Mouse (Mus musculus) ovary, postnatal 10 days (tissue): ENCODE measurements around the gene Ptgr1.

ENCODE experiments used
- DNase-seq: peaks from one replicate; pipeline ENCODE4 v3.0.0; 2022; ENCODE audit warnings: low spot score

The Ptgr1 gene

DNA sequence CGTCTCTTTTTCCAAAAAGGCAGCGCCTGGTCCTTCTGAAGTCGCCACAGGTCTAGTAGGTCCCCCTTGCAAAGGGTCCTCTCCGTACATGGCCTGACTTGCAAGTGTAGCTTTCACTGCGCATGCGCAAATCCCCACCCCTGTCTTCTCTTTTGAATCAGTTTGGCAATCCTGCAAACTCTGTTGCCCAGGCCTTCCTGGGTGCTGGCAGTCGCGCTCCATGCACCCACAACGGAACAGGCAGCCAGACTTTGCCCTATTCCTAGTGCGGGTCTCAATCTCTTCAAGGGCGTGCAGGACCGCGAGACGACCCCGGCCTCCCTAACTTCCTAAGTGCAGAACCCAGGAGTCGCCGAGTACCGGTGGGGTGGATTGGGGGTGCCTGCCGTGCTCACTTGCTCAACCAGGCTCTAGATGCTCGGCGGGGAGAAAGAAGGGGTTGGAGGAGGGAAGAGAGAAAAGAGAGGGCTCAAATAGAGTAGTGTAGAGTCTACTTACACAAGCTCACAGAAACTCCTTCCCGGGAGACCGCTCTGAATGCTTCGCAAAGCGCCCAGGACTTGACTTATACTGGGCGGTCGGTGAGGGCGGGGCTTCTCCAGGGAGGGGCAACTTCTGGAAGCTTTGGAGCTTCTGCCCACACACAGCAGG, at the start of gene Ptgr1:
Gene Ptgr1, minus strand, starts transcription at position 580 of the 651 bp plus-strand sequence.
- peak; percentile 58 for DNase-seq

DNA sequence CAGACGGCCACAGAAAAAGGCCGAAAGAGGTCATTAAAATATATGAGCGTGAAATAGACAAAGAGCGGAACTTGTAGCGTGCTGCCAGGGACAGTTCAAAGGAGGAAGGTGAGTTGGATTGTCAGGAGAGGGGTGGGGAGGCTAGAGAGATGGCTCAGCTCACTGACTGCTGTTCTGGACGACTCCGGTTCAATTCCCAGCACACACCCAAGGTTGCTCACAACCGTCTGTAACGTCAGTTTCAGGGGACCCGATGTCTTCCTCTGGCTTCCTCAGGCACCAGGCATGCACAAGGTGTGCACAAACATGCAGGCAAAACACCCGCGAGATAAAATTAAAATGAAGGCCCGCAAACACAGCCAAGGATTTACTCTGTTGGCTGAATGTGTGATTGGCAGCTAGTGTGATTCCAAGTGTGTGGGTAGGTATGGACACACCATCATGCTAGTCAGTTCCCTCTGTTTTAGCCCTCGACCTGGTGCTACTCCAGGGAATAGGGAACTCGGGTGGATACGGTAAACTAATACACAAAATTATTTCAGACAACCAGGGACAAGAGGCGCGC, 48.9 kb upstream of the Ptgr1 start:
- DNase-seq = no peak

DNA sequence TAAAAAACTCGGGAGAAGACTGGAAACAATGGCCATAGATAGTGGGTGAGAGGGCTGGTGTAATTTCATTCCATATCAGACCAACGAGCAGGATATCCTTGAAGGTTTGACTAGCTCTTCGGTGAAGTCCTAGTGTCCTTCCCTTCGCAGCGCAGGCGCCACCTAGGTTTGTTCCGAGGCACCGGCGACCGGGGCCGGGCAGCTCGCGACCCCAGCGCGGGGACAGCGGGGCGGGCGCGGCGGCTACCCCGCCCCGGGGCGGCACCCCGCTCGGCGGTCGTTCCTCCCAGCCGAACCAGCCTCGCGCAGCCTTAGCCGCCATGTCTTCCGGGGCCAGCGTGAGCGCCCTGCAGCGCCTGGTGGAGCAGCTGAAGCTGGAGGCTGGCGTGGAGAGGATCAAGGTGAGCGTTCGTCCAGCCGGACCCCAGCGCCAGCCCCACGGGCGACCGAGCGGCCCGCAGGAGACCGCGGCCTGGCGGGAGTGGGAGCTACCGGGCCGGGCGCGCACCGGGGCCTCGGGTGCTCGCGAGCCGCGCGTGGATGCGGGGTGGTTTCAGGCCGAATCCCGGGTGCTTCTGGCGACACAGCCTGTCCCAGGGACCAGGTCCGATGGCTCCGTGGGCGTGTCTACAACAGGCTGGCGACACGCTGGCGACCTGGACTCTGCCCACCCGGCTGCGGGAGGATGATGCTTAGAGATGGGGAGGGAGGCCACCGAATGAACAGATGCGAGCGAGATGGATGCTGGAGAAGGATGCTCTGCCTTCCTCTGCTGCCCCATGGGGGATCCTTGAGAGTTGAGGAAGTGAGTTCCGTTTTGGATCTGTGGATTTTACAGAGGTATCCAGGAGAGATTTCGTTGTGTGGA, 48.2 kb upstream of the Ptgr1 start, which contains the start of gene Gng10:
Gene Gng10, plus strand, starts transcription at position 171 of the 868 bp plus-strand sequence.
- DNase-seq = peak; percentile 38

DNA sequence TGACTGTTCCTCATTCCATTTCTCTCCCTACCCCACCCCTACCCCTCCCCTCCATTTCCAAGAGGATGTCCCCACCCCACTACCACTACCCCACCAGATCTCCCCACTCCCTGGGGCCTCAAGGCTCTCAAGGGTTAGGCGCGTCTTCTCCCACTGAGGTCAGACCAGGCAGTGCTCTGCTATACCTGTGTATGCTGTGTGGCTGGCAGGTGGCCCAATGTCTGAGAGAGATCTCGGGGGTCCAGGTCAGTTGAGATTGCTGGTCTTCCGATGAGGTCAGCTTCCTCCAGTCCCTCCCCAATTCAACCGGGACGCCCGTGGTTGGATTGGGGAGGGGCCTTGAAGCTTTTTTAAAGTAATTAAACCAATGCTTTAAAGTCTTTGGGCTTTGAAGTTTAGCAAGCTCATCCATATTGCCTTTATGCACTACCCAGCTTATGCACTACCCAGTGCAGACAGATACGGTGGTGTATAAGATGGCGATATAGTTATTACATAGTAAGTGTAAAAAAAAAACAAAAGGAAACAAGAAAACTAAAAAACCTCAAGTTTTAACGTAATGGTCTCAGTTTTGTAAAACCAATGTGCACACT, 47.5 kb upstream of the Ptgr1 start:
- no peak for DNase-seq

DNA sequence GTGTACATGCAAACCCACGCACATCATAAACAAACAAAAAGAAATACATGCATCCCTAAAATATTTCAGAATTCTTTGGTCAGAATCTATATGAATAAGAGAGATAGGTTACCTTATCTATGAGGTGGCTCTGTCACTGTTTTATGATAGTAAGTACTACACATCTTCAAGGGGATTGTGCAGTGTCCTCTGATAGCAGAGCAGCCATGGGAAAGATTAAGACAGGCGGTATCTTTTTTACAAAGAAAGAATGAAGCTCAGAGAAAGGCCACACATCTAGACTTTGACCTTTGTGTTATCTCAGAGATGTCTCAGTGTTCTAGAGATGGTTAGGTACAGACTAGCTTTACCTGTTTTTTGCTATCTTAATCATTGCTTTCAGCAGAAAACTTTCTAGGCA, 30.0 kb upstream of the Ptgr1 start:
- no peak for DNase-seq

DNA sequence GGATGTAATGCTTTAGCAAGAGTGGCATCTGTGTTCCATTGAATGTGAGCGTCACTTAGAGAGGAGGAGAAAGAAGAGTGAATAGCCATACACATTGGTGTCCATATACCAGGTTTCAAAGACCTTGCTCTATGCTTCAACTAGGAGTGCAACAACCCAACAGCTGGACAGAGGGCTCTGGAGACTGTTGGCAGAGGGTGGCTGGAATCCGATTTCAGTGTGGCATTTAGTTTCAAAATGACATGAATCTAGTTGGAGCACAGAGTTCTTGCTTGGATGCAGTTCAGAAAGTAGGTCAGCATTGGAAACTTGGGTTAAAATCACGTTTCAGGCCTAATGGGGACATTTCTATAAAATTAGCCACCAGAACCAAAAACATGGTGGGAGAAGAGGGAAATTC, 28.3 kb upstream of the Ptgr1 start:
- no peak for DNase-seq

DNA sequence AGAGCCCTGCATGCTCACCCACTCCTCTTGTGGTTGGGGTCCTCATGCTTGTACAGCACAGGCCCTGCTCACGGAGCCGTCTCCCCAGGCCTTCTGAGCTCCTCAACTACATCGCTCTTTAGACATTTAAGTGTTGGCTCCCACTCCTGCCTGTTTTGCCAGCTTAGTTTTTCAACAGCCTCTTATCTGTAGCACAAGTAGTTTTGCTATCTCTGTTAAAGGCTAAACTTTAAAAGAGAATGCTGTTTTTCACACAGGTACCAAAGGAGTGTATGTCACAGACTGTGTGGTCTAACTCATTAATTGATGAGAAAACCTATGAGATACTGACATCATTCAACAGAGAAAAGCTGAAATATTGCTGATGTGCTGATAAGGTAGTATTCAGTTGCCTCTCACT, 24.5 kb upstream of the Ptgr1 start:
- DNase-seq = no peak

DNA sequence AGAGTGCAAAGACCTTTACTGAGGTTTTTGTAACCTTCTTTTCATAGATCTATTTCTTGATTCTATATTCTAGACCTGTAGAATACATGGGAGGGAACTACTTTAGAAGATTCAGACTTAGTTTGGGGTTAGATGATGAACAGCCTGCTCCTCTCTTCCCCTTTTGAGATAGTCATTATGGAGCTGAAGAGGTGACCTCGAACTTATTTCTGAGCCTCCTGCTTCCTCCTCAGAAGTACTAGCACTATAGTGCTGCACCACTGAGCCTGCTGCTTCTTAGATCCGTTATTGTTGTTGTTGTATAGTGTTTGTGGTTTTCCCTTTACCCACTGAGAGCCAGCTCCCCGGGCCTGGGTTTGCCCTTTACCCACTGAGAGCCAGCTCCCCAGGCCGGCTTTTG, 22.8 kb upstream of the Ptgr1 start:
- DNase-seq = no peak

DNA sequence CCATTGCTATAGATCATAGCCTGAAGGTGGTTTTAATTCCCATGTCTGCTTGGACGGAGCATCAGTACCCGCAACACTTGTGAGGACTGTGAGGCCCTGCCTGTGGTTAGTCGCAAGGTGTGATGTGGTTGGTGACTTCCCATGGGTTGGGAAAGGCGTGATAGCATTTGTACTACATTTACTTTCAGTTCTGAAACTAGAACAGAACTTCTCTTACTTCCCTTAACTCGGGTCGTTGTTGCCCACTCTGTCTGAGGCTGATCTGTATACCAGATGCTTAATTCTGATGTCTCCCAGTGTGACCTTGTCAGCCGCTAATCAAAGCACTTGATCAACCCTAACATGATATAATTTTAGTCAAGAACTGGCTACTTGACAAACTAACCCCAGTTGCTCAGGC, 22.3 kb upstream of the Ptgr1 start:
- DNase-seq = no peak

DNA sequence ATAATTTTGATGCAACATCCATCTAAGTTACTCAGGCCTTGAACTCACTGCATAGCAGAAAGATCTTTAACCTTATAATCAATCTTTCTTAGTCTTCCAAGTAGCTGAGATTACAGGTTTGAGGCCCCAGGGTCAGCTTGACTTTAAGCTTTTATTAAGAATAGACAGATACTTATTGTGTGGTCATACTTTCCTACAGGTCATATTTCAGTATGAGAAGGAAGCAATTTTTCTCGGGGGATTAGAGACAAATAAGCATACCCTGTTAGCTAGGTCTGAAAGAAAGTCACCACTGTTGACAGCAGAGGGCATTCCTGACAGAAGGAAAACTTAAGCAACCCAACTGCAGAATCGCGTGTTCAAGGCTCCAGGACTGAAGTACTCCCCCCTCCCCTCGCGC, 21.1 kb upstream of the Ptgr1 start:
- DNase-seq = no peak

DNA sequence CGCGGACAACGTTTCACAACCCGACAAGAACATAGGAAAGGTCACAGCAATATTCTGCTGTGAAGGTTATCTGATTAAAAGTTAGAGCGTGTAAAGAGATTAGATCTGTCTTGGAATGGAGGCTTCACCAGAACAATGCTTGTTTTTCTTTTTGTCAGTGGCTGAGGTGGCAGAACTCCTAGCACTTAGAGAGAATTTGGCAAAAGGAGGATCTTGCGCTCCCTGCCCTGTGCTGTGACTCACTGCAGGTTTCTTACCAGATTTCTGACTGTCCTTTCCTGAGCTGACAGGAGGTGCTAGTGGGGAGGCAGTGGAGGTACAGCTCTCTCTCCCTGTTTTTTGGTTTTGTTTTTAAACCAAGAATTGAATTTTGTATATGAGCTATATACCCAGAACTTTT, 20.1 kb upstream of the Ptgr1 start:
- DNase-seq = no peak

DNA sequence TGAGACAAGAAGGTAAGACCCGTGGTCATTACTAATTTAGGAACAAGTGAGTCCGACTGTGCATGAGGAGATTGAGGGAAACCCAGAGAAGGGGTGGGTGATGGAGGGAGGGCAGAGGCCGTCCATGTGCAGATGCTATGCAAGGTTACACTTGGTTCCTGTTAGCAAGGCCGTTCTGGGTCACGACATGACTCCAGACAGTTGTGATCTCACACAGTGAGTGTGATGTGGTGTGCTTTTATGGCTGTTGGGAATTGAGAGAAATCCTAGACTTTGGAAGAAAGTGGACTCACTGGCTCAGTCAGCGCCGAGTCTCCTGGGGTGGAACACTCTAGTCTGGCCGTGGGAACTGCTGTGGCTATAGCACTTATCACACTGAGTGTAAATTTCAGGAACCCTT, 19.3 kb upstream of the Ptgr1 start:
- DNase-seq = no peak

DNA sequence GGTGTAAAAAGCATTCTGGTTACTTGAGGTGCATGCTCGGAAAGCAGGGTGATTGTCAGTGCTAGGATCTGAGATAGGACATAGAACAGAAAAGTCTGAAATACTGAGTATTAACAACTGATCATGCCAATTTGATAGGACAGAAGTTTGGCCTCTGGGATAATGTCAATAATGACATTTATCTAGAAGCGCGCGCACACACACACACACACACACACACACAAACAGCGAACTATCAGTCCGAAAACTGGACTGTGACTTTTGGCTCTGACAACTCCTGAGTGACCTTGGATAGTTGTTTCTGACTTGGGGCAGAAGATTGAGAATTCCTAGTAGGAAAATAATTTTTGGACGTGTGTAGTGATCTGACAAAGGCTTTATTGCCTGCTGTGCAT, 16.9 kb upstream of the Ptgr1 start:
- DNase-seq = no peak

DNA sequence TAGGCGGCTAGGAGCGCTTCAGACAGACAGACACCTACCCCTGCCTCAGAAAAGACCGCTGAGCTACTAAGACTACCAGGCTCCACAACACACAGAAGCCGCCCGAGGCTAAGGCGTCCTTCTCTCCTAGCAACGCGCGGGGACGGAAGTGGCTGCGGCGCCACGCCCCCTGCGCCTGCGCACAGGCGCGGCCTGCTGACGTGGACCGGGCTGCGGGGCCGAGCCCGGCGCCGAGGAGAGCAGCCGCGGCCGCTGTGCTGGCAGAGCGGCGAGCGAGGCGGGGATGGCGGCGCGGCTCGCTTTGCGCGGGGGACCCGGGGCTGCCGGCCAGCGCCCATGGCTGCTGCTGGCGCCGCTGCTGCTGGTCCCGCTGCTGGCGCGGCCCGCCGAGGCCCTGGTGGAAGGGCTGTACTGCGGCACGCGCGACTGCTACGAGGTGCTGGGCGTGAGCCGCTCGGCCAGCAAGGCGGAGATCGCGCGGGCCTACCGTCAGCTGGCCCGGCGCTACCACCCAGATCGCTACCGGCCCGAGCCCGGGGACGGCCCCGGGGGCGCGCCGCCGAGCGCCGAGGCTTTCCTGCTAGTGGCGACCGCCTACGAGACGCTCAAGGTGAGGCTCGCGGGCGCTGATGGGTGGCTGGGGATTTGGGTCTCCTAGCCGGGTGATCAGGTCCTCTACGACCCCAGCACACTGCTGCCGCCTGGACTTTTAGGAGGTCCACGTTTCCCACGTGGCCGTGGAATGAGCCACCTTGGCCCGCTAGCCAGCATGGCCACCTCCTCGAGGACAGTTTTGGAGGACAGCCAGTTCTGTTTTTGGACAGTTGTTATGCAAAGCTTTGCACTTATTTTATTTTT, 16.3 kb upstream of the Ptgr1 start, which contains the start of gene Gm20503:
Gene Gm20503, plus strand, starts transcription at position 263 of the 858 bp plus-strand sequence.
- DNase-seq = peak; percentile 74

DNA sequence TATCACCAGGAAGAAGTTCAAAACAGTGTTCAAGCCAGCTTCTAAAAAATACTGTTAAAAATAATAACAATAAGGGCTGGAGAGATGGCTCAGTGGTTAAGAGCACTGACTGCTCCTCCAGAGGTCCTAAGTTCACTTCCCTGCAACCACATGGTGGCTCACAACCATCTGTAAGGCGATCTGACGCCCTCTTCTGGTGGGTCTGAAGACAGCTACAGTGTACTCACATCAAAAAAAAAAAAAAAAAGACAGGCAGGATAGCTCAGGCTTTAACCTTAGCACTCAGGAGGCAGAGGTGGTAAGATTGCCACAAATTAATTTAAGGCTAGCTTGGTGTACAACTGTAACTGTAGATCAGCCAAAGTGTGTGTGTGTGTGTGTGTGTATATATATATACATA, 13.7 kb upstream of the Ptgr1 start:
- no peak for DNase-seq

DNA sequence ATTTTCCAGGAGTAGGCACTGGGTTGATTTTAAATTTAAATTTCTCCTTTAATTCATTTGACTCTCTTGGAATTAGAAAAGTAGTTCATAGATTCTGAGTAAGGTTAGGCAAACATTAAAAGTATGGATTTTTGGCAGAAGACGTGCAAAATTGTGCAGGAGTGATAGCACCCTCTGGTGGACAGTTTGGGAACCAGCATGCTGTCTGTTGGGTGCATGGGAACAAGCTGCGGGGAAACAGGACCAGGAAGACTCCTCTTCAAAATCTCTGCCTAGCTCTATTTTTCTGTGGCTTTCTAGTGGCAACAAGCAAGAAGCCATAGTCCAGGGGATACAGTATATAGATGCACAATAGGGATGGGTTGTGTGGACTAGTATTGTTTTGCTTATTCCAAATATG, 12.8 kb upstream of the Ptgr1 start:
- peak; percentile 56 for DNase-seq

DNA sequence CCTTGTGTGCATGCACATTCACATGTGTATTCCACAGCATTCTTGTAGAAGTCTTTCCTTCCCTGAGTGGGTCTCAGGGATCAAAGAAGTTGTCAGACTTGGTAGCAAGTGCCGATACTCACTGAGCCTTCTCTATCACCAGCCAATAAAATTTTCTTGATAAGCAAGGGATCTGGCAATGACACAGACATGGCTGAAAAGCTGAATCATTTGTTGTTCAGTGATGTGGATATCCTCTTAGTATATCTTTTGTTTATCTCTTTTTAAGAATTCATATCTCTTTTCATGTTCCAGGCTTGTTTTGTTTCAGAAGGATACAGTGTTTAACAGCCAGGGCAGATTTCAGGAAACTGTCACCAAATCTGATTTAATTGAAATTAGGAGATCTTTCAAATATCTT, 11.8 kb upstream of the Ptgr1 start:
- DNase-seq = no peak

DNA sequence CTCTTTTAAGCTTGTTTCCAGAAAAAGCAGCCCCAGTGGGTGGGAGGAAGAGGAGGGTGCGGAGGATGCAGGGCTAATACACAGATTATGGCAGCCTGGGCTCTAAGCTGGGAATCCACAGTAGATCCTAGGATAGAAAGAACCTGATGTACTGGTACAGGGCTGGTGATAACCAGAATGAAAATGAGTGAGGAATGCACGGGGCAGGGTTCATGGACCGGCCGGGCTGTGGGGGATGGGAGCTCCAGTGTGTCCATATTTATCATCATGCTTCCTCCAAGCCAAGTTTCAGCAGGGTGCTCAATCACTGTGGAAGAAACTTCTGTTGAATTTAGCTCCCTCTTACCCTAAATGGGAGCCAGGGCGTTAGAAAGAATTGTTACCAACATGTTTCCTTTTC, 10.2 kb upstream of the Ptgr1 start:
- DNase-seq = no peak

DNA sequence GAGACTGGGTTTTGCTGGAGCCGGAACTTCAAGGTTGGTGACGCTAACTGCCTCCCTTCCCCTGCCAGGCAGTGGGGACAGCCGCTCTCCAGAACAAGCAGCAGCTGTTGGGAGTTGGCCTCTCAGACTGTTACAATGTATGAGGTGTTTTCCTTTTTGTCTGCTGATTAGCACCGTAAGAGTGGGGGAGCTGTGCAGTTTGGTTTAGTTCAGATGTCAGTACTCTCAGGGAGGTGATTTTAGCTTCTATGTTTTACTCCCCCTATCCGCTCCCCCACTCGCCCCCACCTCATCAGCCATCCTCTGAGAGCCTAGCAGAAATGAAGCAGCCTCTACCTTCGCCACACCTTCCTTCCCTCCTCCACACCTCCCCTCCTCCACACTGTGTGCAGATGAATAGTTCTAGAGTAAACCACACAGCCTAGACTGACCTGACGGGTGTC, 8.4 kb upstream of the Ptgr1 start:
- DNase-seq = no peak

DNA sequence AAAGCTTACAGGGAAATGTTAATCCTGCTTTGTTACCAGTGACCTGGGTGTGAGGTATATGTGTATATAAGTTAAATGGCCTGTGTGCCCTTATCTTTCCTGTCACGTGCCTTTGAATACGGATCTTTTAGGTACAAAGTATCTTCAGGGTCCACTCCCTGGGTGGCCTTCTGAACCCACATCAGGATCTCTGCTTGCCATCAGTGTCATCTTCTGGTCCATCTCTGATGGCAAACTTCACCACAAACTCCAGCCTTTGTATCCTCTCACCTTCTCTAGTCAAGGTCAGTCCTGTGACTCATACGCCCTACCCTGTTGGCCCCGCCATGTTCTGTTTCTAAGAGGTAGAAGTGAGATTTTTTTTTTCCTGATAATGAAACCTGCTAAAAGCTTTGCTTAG, 7.8 kb upstream of the Ptgr1 start, which contains the start of gene Dnajc25:
Gene Dnajc25, plus strand, starts transcription at position 301 of the 400 bp plus-strand sequence.
- DNase-seq = no peak

DNA sequence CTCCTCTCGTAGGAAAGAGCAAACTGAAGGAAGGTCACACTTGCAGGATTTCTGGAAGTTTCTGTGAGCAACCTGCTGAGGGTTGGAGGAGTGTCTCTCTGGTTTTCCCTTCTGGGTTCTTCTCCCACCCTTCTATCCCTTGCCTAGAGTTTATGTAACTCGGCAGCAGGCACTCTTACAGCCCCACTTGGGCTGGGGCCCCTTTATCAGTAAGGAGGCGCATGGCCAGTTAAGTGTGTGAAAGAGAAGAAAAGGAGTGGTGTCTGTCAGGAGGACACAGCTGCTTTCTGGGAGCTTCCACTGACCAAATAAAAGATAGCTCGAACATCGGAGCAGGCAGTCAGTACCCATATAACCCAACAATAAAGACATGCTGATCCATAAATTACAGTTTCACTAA, 5.3 kb upstream of the Ptgr1 start:
- no peak for DNase-seq
